Mouse (Mus musculus) adipose tissue, adult 10 weeks (tissue): ENCODE data around the gene Aurkaip1. TPM values are rescaled to one million over a fixed set of nuclear protein-coding genes. Genes with fewer than 3 reads are reported as not detected.

Experiments
- polyA plus RNA-seq: library from polyadenylated mRNA; stranded (reverse); fragments of 350-450 nt; fragmentation: Illumina TruSeq; extraction: RNeasy Lipid Tissue Mini Kit (QIAGEN cat#74804); gene quantifications from one replicate; pipeline ENCODE4 v1.2.3, GENCODE M21; 2014; ENCODE audit warnings: low read depth, low replicate concordance

Gene Aurkaip1
- polyA plus RNA-seq, result 96.0 TPM

DNA sequence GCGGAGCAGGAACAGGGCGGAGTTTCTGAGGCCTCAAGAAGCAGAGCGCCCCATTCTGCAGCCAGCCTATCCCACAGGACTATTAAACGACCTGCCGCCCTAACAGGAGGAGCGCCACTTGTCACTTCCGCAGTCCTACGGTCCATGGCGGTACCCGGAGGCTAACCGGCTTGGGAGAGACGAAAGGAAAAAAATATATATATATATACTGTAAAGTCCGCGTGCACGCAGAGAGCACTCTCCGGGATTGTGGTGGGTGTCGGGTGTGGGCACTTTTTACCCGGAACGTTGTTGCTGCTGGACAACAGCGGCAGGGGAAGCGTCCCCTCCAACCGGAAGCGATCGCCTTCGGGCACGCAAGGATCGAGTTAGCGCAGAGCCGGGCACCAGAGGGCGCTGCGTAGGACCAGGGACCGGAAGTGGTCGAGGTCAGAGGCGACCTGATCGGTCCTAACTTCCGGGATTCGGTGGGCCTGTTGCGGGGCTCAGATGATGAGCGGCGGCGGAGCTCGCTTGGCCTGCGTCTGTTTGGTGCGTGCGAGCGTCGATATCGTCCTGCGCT lies at the start of gene Aurkaip1:
Gene Aurkaip1 (plus strand): TSS at position 68 of the 562 bp plus-strand sequence.

DNA sequence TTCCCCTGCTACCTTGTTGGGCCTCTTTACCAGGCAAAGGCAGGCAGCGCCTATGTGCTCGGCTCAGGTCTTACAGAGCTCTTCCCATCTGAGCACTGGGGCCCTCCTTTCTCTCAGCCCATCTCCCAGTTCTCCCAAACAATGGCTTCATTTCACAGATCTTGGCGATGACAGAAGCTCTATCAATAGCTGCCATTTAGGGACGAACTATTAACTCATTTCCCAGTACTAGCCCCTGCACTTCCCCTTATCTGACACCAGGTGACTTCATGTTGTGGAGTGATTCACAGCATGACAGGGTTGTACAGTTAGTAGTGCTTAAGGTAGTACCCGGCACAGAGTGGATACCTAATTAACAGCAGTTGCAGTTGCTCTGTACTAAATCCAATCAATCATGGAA lies 45.3 kb upstream of the Aurkaip1 start, which contains the start of gene Tmem88b:
Gene Tmem88b (minus strand): TSS at position 56 of the 400 bp plus-strand sequence.

DNA sequence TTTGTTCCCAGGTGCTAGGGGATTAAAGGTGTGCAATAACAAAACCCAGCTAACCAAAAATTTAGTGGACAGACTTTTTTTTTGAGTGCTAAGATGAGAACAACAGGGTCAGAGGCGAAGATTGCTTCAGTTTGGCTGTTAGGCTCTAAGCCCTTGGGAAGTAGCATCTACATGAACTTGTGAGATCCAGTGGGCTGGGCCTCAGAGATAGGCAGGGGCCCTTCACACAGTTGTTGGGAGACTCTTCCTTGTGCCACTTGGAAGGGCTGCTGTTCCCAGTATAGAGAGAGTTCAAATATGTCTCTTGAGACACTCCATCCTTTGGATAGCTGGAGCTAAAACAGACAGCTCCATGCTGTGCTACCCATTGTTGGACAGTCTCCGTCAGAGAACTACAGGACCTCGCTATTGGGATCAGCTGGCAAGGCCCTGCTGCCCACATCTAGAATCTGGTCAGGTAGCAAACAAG lies 41.0 kb upstream of the Aurkaip1 start, which contains the start of gene Ankrd65:
Gene Ankrd65 (plus strand): TSS at position 419 of the 469 bp plus-strand sequence.

DNA sequence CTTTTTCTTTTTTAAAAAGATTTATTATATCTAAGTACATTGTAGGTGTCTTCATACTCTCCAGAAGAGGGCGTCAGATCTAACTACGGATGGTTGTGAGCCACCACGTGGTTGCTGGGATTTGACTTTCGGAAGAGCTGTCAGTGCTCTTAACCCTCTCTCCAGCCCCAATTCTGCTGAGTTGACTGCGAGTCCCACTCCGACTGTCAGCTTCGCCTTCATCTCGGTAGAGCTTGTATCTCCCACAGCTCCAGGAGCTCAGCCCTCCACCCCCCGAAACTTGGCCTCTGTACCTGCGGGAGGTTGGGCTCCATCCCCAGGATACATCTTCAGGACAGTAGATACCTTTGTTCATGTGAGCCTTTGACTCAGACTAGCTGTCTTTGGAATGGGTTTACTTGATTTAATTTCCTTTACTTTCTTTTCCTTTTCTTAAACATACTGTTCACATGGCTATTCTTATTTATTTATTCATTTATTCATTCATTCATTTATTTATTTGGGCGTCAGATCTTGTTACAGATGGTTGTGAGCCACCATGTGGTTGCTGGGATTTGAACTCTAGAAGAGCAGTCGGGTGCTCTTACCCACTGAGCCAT lies 28.2 kb upstream of the Aurkaip1 start, which contains the start of gene Mrpl20:
Gene Mrpl20 (plus strand): TSS at position 138 of the 599 bp plus-strand sequence.

DNA sequence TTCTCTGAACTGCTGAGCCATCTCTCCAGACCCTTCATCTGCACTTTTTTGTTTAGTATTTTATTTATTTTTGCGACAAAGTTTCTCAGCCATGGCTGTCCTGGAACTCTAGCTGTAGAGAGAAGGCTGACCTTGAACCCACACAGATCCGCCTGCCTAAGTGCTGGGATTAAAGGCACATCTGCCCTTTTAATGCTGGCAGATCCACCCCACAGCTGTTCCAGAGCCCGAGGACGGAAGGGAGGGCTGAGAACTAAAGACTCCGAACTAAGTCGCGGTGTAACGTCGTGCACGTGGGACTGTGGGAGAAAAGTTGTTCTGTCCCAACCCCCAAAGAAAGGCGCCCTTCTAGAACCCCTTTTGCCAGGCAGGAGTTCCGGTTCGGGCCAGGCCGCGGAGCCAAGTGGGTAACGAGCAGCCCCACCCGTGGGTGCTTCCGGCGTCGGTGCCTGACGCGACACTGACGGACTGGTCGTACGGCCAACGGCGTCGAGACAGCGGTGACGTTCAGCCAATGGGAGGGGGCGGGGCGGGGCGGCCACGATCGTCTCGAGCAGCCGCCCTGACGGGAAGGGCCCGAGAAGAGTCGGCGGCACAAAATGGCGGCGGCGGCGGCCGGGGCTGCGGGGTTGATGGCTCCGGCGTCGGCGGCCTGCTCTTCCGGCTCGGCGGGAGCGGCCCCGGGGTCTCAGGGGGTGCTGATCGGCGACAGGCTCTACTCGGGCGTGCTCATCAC lies 19.0 kb upstream of the Aurkaip1 start, which contains the start of gene Ccnl2:
Gene Ccnl2 (plus strand): TSS at position 561 of the 736 bp plus-strand sequence.

DNA sequence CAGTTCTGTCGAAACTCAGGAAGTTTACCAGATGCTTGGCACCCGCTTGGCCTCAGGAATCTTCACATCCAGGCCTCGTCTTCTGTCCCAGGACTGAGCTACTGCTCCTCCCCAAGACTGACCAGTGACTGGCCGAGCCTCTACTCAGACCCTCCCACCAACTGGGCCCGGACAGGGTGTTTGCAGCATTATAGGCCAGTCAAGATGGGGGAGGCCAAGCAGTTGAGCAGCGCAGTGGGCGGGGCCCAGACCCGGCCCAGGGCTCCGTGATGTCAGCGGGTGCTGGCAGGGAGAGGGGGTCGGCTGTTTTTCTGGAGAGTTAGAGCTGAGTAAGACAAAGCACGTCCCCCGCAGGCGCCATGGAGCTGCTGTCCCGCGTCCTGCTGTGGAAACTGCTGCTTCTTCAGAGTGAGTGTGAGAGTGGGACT lies 8.4 kb downstream of the Aurkaip1 start, which contains the start of gene Mxra8:
Gene Mxra8 (plus strand): TSS at position 198 of the 428 bp plus-strand sequence.

DNA sequence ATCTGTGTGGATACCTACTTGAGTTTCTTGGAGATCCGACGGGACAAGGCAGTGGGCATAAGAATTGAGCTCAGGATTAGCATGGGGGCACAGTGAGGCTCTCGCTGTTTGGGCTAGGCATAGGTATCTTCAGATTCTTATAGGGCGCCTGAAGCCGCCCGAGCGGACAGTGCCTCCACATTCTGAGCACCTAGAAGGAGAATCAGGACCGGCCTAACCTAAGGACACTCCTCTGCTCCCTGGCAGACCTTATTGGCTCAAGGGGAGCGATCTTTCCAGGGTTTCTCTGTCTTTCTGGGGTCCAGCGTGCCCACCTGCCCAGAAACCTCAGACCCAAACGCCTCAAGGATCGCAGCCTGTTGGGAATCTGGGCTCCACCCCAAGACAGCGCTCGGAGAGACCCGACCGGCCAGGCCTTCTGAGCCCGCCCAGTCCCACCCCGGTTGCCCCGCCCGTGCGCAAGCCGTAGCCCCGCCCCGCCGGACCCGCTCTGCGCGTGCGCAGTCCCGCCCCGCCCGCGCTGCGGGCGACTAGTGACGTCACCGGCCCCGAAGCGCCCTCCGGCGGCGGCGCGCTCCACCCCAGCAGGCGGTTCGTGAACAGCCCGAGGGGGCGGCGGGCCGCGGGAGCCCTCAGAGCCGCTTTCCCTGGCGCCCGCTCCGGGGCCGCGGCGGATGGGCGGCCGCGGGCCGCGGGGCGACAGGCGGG lies 16.0 kb downstream of the Aurkaip1 start, which contains the start of gene Dvl1:
Gene Dvl1 (plus strand): TSS at position 532 of the 708 bp plus-strand sequence.

DNA sequence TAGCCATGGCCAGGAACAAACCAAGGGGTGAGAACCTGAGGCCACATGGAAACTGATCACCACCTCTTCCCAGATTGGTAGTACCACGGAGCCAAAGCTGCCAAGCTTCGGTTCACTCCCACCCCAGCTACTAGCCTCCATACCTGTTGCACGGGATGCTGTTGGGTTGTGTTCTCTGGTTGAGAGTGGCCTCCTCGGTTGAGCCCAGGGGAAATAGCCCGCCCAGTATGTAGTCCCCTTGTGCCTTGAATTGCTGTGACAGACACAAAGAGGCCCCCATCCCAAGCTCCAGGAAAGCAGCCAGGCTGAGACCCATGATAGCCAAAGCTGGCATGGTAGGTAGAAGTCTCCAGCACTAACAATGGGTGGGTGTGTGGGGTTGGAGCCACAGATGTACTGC lies 31.9 kb downstream of the Aurkaip1 start, which contains the start of gene Tas1r3:
Gene Tas1r3 (minus strand): TSS at position 362 of the 400 bp plus-strand sequence.

DNA sequence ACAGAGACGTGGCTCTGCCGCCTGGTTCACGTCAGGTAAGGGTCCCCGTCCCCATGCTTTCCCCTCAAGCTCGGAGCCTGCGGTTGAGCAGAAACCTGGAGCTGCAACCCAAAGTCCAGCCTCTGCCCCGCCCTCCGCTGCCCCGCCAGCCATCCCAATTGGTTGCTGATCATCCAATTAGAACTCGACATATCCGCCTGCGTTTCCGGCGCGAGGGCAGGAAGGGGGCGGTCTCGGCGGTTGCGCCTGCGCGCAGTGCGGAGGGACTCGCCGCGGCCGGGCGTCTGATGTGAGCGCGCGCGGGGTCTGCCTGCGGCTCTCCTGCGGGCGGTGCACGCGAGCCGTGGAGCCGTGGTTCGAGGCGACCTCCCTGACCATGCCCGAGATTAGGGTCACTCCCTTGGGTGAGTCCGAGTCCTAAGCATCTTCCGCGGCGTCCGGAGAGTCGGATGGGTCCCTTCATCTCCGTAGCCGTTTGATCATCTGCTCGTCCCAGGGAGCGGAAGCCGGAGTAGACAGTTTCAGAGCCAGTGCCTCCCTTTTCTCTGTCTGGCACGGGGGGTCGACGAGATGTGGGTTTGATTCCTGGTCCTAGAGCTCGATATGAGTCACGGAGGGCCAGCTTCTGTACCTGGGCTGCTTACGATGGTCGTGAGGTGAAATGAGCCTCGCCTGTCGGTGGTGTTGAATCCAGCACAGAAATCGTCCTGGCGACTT lies 38.4 kb downstream of the Aurkaip1 start, which contains the start of the genes Cptp and Ints11:
Gene Cptp (minus strand): TSS at position 124 of the 717 bp plus-strand sequence.
Gene Ints11 (plus strand): TSS at position 230 of the 717 bp plus-strand sequence.

Other genes with a start within 250 kb of the Aurkaip1 start
- gene Slc35e2, start 229.9 kb upstream of the Aurkaip1 start, polyA plus RNA-seq, result 26.1 TPM
- gene Cdk11b, start 206.4 kb upstream of the Aurkaip1 start, polyA plus RNA-seq, result 63.7 TPM
- not detected for gene Gm10563, start 185.9 kb upstream of the Aurkaip1 start, polyA plus RNA-seq
- gene Mmp23, start 177.9 kb upstream of the Aurkaip1 start, polyA plus RNA-seq, result 32.0 TPM
- gene Mib2, start 162.1 kb upstream of the Aurkaip1 start, polyA plus RNA-seq, result 31.0 TPM
- 18.7 TPM for gene Fndc10, start 136.9 kb upstream of the Aurkaip1 start, polyA plus RNA-seq
- 69.1 TPM for gene Ssu72, start 126.5 kb upstream of the Aurkaip1 start, polyA plus RNA-seq
- gene Tmem240, start 96.5 kb upstream of the Aurkaip1 start, polyA plus RNA-seq, result 0.89 TPM
- 33.3 TPM for gene Atad3a, start 70.2 kb upstream of the Aurkaip1 start, polyA plus RNA-seq
- gene Vwa1, start 56.6 kb upstream of the Aurkaip1 start, polyA plus RNA-seq, result 15.1 TPM
- gene Tmem88b, start 45.4 kb upstream of the Aurkaip1 start, polyA plus RNA-seq, result 5.9 TPM
- gene Ankrd65, start 40.8 kb upstream of the Aurkaip1 start, polyA plus RNA-seq, result 2.4 TPM
- gene Mrpl20, start 28.4 kb upstream of the Aurkaip1 start, polyA plus RNA-seq, result 111 TPM
- gene Ccnl2, start 18.8 kb upstream of the Aurkaip1 start, polyA plus RNA-seq, result 107 TPM
- gene Mxra8, start 8.4 kb downstream of the Aurkaip1 start, polyA plus RNA-seq, result 87.1 TPM
- 63.2 TPM for gene Dvl1, start 16.1 kb downstream of the Aurkaip1 start, polyA plus RNA-seq
- gene Tas1r3, start 32.1 kb downstream of the Aurkaip1 start, polyA plus RNA-seq, result 0.24 TPM
- 15.3 TPM for gene Cptp, start 38.2 kb downstream of the Aurkaip1 start, polyA plus RNA-seq
- 20.0 TPM for gene Ints11, start 38.3 kb downstream of the Aurkaip1 start, polyA plus RNA-seq
- gene Pusl1, start 60.5 kb downstream of the Aurkaip1 start, polyA plus RNA-seq, result 20.0 TPM
- gene Acap3, start 60.5 kb downstream of the Aurkaip1 start, polyA plus RNA-seq, result 9.8 TPM
- 49.1 TPM for gene Ube2j2, start 112.6 kb downstream of the Aurkaip1 start, polyA plus RNA-seq
- 116 TPM for gene C1qtnf12, start 131.0 kb downstream of the Aurkaip1 start, polyA plus RNA-seq
- gene B3galt6, start 161.4 kb downstream of the Aurkaip1 start, polyA plus RNA-seq, result 5.6 TPM
- gene Sdf4, start 161.6 kb downstream of the Aurkaip1 start, polyA plus RNA-seq, result 298 TPM
- 2.4 TPM for gene Tnfrsf4, start 182.6 kb downstream of the Aurkaip1 start, polyA plus RNA-seq
- gene Tnfrsf18, start 194.9 kb downstream of the Aurkaip1 start, polyA plus RNA-seq, result 1.8 TPM
- gene Ttll10, start 228.1 kb downstream of the Aurkaip1 start, polyA plus RNA-seq, result 19.1 TPM